Mouse (Mus musculus) embryonic facial prominence, embryonic 15.5 days (tissue): ENCODE results near the gene Psmc6. TPM values are rescaled to one million over a fixed set of nuclear protein-coding genes. Genes with fewer than 3 reads are reported as not detected.

ENCODE experiments used
- polyA plus RNA-seq: library from polyadenylated mRNA; unstranded; fragments of >200 nt; fragmentation: Nextera tagmentation; extraction: Ambion mirVana; gene quantifications from 2 replicates; pipeline ENCODE4 v1.2.1, GENCODE M21; 2015

Psmc6 gene
- polyA plus RNA-seq, 1 experiment from 2014 or later: 137 TPM

Other genes with a start within 250 kb of the Psmc6 start
- 2.7 and 2.9 TPM in 2 replicates for gene Gpr137c, start 110.1 kb upstream of the Psmc6 start, polyA plus RNA-seq
- gene Txndc16, start 109.5 kb upstream of the Psmc6 start, polyA plus RNA-seq: 17.1 and 19.4 TPM in 2 replicates
- gene Ero1l, start 11.0 kb upstream of the Psmc6 start, polyA plus RNA-seq: 34.6 and 38.0 TPM in 2 replicates
- 59.4 and 74.8 TPM in 2 replicates for gene Styx, start 21.3 kb downstream of the Psmc6 start, polyA plus RNA-seq
- gene Gnpnat1, start 75.1 kb downstream of the Psmc6 start, polyA plus RNA-seq: 42.1 and 42.6 TPM in 2 replicates
- 136 and 150 TPM in 2 replicates for gene Fermt2, start 200.3 kb downstream of the Psmc6 start, polyA plus RNA-seq